In the genomic region with DNA sequence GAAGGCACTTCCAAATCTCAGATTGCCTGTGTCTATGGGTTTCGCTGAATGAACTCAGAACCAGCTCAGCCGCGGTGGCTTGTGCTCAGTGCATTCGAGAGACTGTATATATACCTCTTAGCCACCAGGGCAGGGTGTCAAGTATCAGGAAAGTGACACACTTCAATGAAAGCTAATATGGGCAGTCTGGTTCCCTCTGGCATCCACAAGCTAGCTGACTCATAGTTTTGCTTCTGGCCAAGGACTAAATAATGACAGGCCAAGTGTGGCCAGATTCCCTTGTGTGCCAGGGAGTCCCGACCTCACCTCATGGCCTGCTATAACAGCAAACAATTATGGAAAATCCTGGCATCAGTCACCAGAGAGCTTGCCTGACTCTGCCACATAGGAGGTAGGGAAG, we compare ENCODE assay signal across 9 mouse cellular contexts.
A peak's percentile ranks its signal among the peaks of the same experiment; 100 is the strongest.
DNase-seq lines count a peak whose midpoint lies in the region; ATAC-seq lines count a peak whose summit lies in the region.
"Had no signal": no experiment of that assay in that cellular context is flagged by ENCODE, and none has a peak within 500 bp of the region (broad histone marks: within the 10 kb centered on the region; RNA-seq: fewer than 3 reads in every experiment).

No protein-coding gene starts in this region.

- DNase-seq in adrenal gland, adult 2 months, result peak; percentile 54
- no peak for DNase-seq in adrenal gland, adult 18-20 months (ENCODE audit: low spot score in 2 of 2)
- DNase-seq in 3134 (ENCODE audit: extremely low read depth, insufficient read length, low spot score), result peak; percentile 34
- DNase-seq in cerebellum, adult 9-10 months, result peak; percentile 64
- peak; percentile 48 to 64 for DNase-seq in gastrocnemius, adult 8-10 months (ENCODE audit: low spot score in 2 of 2)
- no peak for DNase-seq in right cerebral cortex, adult 18-20 months
- no peak for DNase-seq in urinary bladder, adult 18-20 months (ENCODE audit: low spot score in 2 of 2)

- no peak for ATAC-seq in erythroblast, adult 5-6 weeks (replicated peaks; ENCODE audit: low FRiP score, poor library complexity, severe bottlenecking)
- ATAC-seq: hindbrain, embryonic 16.5 days had no signal

Comparison
In these comparisons a context has a peak if more than half of its experiments do, and no peak if none do; other contexts are left out.
1. DNase-seq: peak in adrenal gland, adult 2 months (single experiment), 3134 (single experiment), cerebellum, adult 9-10 months (single experiment) and gastrocnemius, adult 8-10 months (2 of 2); none in adrenal gland, adult 18-20 months (0 of 2), right cerebral cortex, adult 18-20 months (single experiment) and urinary bladder, adult 18-20 months (0 of 2).